Mouse (Mus musculus) large intestine, adult 2 months (tissue): Measurements from ENCODE around the gene Pfn5. TPM values are rescaled to one million over a fixed set of nuclear protein-coding genes. Genes with fewer than 3 reads are reported as not detected.
"Not testable (repeated sequence)": the region's sequence is repeated elsewhere in the genome, so short reads cannot be mapped to it uniquely, and the experiment has no call there.

ENCODE experiments used
- DNase-seq: peaks from one replicate; pipeline ENCODE4 v3.0.0-alpha.2; 2012; ENCODE audit warnings: low read depth, low spot score
- WGBS: fragments of 180-500 bp; shearing (Covaris S2); methylation state at CpG from one replicate; pipeline ENCODE4 v1.1.7; 2018; 5-methylcytosine and 5-hydroxymethylcytosine counted together
- polyA plus RNA-seq: library from polyadenylated mRNA; depleted of rRNA; stranded (reverse); fragments of >200 nt; gene quantifications from 2 replicates; pipeline ENCODE4 v1.2.3, GENCODE M21; 2012; rRNA removed

Pfn5 gene
- polyA plus RNA-seq: not detected in 2 replicates

GRCm38 (mm10) chrX:95557887-95558286 lies at the start of gene Pfn5, which contains the start of gene Asb12:
Pfn5 (plus strand) TSS chrX:95558104.
Asb12 (minus strand) TSS chrX:95557987.
- DNase-seq: no peak
- WGBS: 78% methylated on average over 2 of the region's 2 CpGs

GRCm38 (mm10) chrX:95523883-95524282 lies 34.0 kb upstream of the Pfn5 start:
- DNase-seq: no peak

DNA sequence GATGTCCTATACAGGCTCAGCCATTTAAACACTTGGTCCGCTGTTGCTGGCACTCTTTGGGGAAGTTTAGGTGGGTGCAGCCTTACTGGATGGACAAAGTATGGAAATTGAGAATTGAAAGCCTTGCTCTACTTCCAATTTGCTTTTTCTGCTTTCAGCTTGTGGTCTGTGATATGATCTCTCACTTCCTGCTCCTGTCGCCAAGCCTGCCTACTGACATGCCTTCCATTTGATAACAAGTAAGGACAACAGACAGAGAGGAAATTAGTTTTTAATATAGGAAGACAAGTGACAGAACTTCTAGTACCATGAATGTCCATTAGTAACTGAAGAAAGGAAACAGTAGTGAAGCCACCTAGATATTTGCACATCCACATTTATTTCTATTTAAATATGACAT lies 32.7 kb upstream of the Pfn5 start:
- no peak for DNase-seq
- 81% methylated on average over 2 of the region's 2 CpGs for WGBS

GRCm38 (mm10) chrX:95535493-95535892 lies 22.4 kb upstream of the Pfn5 start:
- WGBS: 87% methylated on average over 2 of the region's 2 CpGs
- DNase-seq: not testable (repeated sequence)

DNA sequence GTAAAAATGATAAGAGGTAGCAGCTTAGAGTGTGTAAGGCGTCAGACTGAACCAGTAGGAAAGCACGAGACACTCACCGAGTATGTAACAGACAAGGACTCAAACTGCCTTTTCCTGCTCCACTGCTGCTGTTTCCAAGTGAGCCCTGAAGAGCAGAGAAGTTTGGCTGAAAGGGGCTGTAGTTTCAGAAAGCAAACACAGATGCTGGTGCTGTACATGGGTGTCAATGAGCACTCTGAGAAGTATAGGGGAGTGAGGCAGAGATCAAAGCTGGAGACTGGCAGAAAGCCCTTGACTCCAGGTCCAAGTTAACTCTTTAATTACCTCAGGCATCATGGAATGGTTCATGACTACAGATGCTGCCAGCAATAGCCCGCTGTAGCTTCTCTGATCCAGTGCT lies 3.6 kb upstream of the Pfn5 start:
- 77% methylated on average over 4 of the region's 4 CpGs for WGBS
- no peak for DNase-seq

- WGBS: 48% methylated on average over 5 of the region's 5 CpGs
- DNase-seq: no peak
Measured at GRCm38 (mm10) chrX:95600609-95601008, 42.7 kb downstream of the Pfn5 start.

Other genes with a start within 250 kb of the Pfn5 start
- 1.0 and 1.7 TPM in 2 replicates for gene Amer1, start 113.2 kb upstream of the Pfn5 start, polyA plus RNA-seq
- 0.12 TPM in 1 of 2 replicates, not detected in the other for gene Asb12, start 117 bp upstream of the Pfn5 start, polyA plus RNA-seq
- gene Zc4h2, start 100.4 kb downstream of the Pfn5 start, polyA plus RNA-seq: 0.71 and 0.73 TPM in 2 replicates
- 0.38 TPM in 2 replicates for gene Zc3h12b, start 153.6 kb downstream of the Pfn5 start, polyA plus RNA-seq